Mouse (Mus musculus): ENCODE data around the gene Ireb2.
"Not testable (repeated sequence)": the region's sequence is repeated elsewhere in the genome, so short reads cannot be mapped to it uniquely, and the experiment has no call there.

Ireb2 gene

GRCm38 (mm10) chr9:54909446-54909845, 45.9 kb downstream of the Ireb2 start:
- DNase-seq (ENCODE audit: low spot score): no peak

DNA sequence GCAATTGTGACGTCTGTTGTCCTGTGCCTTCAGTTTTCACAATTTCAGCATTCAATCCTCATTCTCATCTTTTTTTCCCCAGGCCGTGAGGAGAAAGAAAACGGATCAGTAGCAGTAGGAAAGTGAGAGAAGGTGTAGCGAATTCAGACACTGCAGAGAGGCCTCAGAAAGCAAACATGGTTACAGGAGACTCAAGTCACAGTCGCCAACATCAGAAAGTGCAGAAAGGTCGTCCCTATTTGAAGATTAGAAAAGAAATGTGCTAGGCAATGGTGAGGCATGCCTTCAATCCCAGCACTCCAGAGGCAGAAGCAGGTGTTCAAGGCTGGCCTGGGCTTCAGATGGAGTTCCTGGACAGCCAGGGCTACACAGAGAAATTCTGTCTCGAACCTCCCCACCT, 52.0 kb downstream of the Ireb2 start:
- DNase-seq (ENCODE audit: low spot score): no peak

DNA sequence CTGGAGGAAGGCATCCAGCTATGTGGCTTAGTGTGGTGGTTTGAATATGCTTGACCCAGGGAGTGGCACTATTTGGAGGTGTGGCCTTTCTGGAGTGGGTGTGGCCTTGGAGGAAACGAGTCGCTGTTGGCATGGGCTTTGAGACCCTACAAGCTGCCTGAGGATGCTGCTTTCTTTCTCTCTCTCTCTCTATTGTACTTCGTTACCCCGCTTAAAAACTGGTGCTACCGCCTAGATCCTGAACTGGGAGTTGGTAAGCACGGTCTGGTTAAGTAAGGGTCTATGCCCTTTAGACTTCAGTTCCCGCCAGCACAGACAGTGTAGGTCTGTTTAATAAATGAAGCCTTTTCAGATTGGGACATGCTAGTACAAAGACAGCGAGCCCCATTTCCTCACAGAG, 52.8 kb downstream of the Ireb2 start:
- no peak for DNase-seq (ENCODE audit: low spot score)

- DNase-seq (ENCODE audit: low spot score): peak; percentile 88
Observed at GRCm38 (mm10) chr9:54917010-54917677, 53.6 kb downstream of the Ireb2 start, which contains the start of gene Hykk. TSS of gene Hykk (plus strand) at chr9:54917283.

- DNase-seq (ENCODE audit: low spot score): no peak
Observed at GRCm38 (mm10) chr9:54918191-54918590, 54.6 kb downstream of the Ireb2 start.

- no peak for DNase-seq (ENCODE audit: low spot score)
Observed at GRCm38 (mm10) chr9:54918781-54919180, 55.2 kb downstream of the Ireb2 start.

DNA sequence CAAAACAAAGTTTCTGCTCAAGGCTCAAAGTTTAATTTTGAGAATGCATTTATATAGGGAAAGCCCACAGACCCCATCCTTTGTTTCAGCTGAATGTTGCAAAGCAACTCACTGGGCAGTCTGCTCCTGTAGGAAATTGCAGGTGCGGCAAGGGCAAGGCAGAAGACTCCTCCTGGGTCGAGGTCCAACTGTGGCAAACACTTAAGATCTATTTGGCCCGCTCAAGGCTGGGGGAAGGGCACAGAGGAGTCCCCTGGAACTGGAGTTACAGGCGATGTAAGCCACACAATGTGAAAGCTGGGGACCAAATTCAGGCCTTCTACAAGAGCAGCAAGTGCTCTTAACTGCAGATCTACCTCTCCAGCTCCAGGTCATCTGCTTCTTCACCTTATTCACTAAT, 56.4 kb downstream of the Ireb2 start:
- DNase-seq (ENCODE audit: low spot score): no peak

GRCm38 (mm10) chr9:54930741-54931140, 67.2 kb downstream of the Ireb2 start:
- no peak for DNase-seq (ENCODE audit: low spot score)

DNA sequence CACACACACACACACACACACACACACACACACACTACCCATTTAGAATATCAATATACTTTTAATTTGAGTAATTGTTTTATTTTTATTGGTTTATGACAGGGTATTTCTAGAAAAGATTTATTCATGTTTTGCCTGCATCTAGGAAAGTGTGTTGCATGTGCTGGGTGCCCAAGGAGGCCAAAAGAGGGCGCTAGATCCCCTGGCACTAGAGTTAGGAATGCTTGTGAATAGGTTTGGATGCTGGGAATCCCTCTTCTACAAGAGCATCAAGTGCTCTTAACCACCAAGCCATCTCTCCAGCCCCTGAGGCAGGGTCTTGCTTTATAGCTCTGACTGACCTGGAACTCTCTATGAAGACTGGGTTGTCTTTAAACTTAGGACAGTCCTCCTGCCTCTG, 68.2 kb downstream of the Ireb2 start:
- DNase-seq (ENCODE audit: low spot score): no peak

GRCm38 (mm10) chr9:54932379-54932778, 68.8 kb downstream of the Ireb2 start:
- DNase-seq (ENCODE audit: low spot score): no peak

DNA sequence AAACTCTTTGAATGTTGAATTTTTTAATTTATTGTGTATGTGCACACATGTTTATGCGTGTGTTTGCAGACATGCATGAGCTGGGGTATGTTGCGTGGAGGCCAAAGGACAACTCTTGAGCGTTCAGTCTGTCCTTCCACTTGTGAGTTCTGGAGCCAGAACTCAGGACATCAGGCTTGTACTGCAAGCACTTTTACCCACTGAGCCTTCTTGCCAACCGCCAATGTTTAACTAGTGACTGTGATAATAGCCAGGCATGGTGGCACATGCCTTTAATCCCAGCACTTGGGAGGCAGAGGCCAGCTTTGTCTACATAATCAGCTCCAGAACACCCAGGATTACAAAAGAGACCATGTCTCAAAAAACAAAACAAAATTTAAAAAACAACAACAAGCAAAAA, 78.5 kb downstream of the Ireb2 start:
- no peak for DNase-seq (ENCODE audit: low spot score)

- DNase-seq (ENCODE audit: low spot score): no peak
Observed at GRCm38 (mm10) chr9:54944467-54944866, 80.9 kb downstream of the Ireb2 start.

DNA sequence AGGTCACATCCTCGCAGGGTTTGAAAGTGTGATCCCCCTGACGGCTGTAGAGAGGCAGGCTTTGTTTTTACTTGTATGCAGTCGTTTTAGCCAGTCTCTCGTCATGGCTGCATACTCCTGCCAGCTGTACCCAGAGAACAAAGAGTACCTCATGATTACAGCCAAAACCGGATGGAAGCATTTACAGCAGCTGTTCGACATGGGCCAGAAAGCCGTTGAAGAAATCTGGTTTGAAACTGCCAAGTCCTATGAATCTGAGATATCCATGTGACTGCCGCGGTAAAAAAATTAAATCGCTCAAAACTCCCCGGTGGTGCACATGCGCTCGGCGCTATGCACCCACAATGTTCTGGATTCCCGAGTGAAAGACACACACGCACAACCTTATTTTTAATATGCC, 82.7 kb downstream of the Ireb2 start:
- DNase-seq (ENCODE audit: low spot score): no peak

- no peak for DNase-seq (ENCODE audit: low spot score)
Observed at GRCm38 (mm10) chr9:54949465-54949864, 85.9 kb downstream of the Ireb2 start.

GRCm38 (mm10) chr9:54950162-54950561, 86.6 kb downstream of the Ireb2 start:
- not testable (repeated sequence) for DNase-seq (ENCODE audit: low spot score)

DNA sequence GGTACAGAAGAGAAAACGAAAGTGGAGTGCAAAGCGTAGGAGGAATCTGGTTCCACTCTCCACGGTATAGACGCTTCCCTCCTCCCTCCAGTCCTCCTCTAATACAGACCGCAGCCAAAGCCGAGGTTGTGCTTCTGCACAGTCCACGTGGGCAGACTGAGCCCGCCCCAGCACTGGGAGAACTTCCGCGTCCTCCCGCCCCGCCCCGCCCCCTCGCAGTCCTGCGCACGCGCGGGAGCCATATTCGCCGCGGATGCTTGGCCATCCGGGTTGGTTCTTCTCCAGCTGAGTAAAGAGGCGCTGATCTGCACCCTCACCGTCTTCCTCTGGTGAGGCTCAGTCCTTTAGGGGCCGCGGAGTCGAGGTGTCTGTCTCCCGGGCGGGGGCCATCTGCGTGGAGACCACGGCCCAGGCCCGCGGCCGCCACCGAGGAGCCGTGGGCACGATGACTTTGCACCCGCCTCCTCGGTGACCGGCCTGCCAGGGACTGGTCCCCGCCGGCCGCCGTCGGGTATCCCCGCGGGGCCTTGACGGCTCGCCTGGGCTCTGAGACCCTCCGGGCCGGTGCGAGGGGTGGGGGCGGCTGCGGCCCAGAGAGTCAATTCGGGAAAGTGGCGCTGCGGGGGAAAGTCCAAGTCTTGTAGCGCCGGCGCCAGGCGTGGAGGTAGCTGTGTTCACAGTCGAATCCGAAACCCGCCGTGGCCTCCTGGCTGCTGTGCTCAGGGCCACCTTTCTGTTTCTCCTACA, 87.2 kb downstream of the Ireb2 start, which contains the start of the genes Psma4 and AY074887:
TSS of gene Psma4 (plus strand) at position 216 of the 747 bp plus-strand sequence.
TSS of gene AY074887 (minus strand) at position 424 of the 747 bp plus-strand sequence.
- peak; percentile 92 for DNase-seq (ENCODE audit: low spot score)

GRCm38 (mm10) chr9:54961059-54961458, 97.5 kb downstream of the Ireb2 start:
- no peak for DNase-seq (ENCODE audit: low spot score)

Measured in urinary bladder, postnatal 14 days (tissue).